Mouse (Mus musculus) adrenal gland, postnatal 10 days (tissue): ENCODE measurements around the gene Gnmt. TPM values are rescaled to one million over a fixed set of nuclear protein-coding genes. Genes with fewer than 3 reads are reported as not detected.
"Not testable (repeated sequence)": the region's sequence is repeated elsewhere in the genome, so short reads cannot be mapped to it uniquely, and the experiment has no call there.

ENCODE experiments used
- DNase-seq: peaks from one replicate; pipeline ENCODE4 v3.0.0; 2021; ENCODE audit warnings: mixed read lengths
- long read RNA-seq, 2 experiments: library from polyadenylated mRNA; stranded (forward); transcript quantifications; one replicate each; pipeline ENCODE4 v2.0.0; 2021
- total RNA-seq, 2 experiments: library from RNA; stranded (reverse); gene quantifications; 2 replicates each; pipeline ENCODE4 v1.2.3; 2021

Gnmt gene
- 10 to 100 TPM; 18.0 to 54.7 TPM for total RNA-seq
- long read RNA-seq, experiment 1, transcript Gnmt-201 (6 exons, 1,035 nt) = major isoform, 58 of 75 reads
- long read RNA-seq, experiment 1, partial matches to known transcripts = 3 of 75 reads
- long read RNA-seq, experiment 1, other reads (novel, unspliced or antisense) = 14 of 75 reads
- long read RNA-seq, experiment 2, transcript Gnmt-201 (6 exons, 1,035 nt) = major isoform, 5 of 7 reads
- long read RNA-seq, experiment 2, partial matches to known transcripts = 2 of 7 reads
- long read RNA-seq, experiment 2, other reads (novel, unspliced or antisense) = 0 of 7 reads

DNA sequence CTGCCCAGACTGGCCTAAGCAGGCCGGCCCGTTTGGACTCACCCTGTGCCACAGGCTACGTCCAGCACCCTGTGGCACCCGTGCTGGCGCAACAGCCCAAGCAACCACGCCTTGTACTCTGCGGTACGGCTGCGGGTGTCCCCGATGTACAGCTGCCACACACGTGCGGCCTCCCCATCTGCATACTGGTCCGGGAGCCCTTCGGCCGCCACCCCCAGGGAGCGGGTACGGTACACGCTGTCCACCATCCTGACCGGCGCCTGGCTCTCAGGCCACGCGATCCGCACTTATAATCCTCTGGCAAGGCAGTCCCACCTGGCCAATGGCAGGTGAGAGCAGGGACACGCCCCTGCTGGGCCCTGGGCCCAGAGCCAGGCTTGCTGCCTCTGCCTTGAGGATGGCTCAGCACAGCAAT lies at the start of gene Gnmt:
Gene Gnmt (minus strand): TSS at position 265 of the 415 bp plus-strand sequence.
- DNase-seq = peak; percentile 51

DNA sequence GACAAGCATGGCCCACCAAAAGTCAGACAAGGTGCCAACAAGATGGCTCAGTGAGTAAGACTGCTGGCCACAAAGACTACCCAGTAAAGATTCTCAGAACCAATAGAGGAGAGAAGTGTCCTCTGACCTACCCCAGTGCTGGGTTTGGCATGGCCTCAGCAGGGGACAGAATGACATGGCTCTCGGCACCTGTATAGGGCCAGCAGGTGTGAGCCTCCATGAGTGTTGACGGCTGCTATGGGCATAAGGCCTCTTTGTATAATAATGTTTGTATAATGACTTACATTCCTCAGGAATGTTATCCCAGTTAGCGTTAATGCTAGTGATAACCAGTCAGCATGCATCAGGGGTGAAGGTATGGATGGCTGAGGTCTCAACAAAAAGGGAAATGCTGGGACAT lies 47.1 kb upstream of the Gnmt start:
- no peak for DNase-seq

DNA sequence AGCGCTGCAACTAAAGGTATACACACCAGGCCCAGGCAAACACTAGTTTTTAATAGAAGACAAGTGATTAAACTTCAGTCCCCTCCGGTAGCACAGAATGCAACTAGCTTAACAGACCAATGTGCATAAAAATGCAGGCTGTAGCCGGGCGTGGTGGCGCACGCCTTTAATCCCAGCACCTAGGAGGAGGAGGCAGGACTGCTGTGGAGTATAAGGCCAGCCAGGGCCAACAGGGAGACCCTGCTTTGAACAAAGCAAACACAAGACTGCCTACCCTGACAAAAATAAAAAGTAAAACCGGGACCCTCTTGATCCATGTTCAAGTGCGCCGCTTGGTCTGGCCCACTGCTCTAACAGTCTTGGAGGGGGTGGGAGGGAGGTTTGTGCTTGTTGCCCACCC lies 46.1 kb upstream of the Gnmt start:
- DNase-seq = no peak

DNA sequence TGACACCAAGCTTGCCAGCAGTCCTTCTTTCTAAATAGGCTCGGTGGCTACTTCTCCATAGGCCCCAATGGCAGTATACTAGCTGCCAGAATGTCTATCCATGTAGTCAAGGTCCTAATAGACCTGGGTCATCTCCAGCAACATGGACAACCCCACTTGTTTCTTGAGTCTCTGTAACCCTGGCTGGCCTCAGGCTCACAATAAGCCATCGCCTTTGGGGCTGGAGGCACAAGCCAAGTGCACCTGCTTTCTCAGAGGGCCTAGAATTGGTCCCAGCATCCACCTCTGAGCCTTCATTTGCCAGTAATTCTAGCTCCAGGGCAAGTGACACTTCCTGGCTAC lies 45.1 kb upstream of the Gnmt start:
- no peak for DNase-seq

DNA sequence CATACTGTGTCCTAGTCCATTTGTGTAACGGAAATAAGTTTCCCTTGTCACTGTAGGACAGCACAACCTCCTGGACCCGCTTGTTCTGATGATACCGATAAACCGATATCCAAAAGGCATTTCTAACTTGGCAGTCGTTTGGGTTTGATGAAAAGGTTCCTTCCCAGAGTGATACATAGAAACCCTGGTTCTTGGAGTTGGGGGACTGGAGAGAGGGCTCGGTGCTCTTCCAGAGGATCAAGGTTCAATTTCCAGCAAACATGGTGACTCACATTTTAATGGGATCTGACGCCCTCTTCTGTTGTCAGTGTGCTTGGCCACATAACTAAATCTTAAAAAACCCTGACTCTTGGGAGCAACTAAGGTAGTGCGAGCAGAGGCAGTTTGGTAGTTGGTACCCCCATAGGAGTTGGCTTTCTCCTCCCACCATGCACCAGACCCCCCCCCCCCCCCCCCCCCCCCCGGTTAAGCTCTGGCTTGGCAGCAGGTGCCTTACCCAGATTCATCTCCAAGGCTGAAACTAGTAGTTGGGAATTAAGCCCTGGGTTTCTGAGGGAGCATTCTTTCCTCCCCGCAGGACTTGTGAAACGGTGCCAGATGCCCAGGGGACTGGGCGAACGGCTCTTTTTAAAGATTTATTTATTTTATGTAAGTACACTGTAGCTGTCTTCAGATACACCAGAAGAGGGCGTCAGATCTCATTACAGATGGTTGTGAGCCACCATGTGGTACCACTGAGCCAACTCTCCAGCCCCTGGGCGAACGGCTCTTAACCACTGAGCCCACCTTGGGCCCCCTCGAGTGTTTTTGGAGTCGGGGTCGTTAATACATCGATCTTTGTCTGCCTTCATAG lies 44.5 kb upstream of the Gnmt start:
- DNase-seq = peak; percentile 49

DNA sequence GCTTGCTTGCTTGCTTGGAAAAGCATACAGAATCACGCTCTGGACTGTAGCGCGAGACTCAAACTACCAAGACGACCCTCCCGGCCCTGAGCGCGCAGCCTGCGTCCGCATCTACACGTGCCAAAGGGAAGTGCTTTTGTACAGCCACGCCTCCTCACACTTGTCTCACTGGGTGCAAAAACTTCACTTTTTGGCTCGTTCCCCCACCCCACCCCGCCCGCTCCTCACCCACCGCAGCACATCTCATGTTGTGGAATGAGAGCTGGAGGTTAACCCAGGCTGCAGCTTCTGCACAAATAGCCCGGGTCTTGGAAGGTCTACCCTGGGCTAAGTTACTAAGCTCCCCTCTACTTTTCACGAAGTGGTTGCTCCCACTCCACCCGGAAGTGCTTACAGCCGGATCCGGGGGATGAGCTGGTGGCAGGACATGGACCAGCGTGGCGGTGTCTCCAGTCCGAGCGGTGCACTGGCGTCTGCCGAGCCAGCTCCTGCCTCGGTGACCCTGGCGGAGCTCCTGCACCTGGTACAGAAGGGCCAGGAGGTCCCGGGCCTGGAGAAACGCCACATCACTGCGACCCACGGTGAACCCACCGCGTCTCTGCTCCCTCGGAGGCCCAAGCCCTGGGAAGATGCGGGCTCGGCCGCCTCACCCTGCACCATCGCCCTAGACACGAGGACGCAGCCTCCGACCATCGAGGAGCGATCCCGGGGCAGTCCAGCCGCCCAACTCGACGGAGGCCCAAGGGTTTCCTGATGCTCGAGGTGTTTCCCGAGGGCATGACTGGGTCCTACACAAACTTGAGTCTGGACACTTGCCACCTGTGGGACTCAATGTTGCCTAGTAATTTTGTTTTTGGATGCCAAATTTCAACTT lies 43.7 kb upstream of the Gnmt start, which contains the start of gene 2310039H08Rik:
Gene 2310039H08Rik (plus strand): TSS at position 232 of the 874 bp plus-strand sequence.
- DNase-seq = peak; percentile 92

DNA sequence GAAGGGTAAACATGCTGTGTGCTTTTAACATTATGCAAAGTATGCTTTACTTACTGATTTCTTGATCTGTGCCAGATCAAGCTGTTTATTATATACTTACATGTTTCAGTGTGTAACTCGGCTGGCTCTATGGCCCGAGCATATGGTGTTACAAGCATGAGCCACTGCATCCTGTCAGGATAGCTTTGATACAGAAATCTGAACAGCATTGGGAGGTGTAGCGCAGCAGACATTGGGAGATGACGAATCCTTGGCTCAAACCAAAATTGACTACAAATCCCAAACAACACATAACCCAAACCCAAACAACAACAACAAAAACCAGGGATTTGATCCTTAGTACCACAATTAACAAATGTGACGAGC lies 43.1 kb upstream of the Gnmt start:
- DNase-seq = no peak

DNA sequence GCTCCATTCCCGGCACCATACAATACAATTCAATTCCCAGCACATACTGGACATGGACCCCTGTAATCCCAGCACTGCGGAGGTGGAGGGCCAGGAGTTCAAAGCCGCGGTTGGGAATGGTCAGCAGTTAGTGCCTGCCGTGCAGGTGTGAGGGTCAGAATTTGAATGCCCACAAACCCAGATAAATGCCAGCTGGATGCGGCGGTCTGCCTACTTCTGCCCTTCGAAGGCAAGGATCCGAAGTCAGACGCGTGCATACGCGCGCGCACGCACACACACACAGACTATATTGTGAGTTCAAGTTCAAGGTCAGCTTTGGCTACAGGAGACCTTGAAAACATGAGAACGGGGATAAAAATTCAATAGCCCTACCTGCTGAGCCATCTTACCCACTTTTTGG lies 42.6 kb upstream of the Gnmt start:
- DNase-seq = no peak

DNA sequence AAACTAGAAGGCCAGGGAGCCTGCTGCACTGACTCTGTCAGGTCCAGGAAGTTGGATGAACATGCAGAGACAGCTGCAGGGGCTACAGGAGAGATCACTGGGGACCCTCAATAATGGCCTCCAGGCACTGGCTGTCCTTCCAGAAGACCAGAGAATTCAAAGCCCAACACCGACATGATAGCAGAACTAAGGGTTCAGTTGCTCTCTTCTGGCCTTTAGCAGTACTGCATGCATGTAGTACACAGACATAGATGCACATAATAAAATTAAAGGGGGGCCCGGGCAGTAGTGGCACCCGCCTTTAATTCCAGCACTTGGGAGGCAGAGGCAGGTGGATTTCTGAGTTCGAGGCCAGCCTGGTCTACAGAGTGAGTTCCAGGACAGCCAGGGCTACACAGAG lies 42.1 kb upstream of the Gnmt start:
- no peak for DNase-seq

DNA sequence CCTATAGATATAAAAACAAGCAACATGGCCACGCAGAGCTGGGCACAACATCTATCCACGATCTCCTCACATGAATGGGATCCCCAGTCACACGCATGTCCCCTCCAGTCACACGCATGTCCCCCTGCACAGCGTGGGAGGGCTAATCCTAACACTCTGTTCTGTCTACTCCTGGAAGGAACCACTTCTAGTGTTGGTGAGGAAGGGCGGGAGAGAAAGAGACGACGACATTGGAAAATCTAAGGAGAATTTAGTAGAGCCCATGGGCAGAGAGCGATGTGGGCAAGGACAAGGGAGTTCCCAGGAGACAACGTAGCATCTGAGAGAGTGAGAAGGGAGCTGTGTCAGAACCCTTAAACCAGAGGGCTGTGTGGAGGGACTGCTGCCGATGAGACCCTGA lies 41.6 kb upstream of the Gnmt start:
- no peak for DNase-seq

DNA sequence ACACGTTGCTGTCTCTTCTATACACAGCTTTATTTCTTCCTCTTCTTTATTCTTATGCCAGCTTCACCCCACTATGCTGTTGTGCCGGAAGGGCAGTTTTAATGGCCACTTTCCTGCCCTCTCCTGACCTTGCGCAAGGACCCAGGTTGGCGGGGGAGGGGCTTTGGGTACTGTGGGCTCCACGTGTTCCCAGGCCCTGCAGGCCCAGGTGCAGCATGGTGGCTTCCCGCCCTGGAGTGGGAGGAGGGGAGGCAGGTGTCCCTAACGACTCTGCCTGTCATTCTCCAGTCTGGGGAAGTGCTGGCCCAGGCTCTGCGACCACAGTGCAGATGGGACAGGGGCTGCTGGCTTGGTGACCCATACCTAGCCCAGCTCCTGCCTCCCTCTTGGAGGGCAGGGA lies 38.9 kb upstream of the Gnmt start:
- DNase-seq = no peak

DNA sequence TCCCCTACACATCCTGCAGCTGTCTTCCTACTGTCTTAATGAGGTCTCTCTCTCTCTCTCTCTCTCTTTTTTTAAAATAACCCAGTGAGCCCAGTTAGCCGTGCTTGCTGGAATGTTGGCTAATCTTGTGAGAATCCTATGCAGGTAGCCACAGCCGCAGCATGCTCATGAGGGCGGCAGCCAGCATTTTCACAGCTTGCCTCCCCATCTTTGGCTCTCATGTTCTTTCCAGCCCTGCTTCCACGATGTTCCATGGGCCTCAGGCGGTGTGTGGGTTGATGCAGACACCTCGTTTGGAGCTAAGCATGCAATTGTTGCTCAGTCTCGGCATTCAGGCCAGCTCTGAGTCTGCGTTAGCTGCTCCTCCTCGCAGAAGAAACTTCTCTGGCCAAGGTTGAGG lies 35.9 kb upstream of the Gnmt start:
- not testable (repeated sequence) for DNase-seq

DNA sequence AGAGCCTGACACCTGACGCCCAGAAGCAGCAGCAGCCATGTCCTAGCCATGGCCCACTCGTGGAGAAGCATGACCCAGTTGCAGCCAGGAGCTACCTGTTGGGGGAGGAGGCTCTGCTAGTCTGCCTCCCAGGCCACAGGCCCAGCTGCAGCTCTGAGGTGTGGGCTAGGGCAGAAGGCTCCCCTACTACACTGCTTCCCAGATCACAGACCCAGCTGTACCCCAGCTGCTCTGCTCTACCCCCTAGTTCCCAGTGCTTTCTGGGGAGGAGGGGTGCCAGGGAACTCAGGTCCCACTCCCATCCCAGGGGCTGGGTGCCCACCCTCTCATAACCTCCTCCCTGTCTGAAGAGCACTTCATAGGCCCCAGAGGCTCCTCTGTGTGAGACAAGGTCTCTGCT lies 34.6 kb upstream of the Gnmt start, which contains the start of gene Ptcra:
Gene Ptcra (minus strand): TSS at position 169 of the 400 bp plus-strand sequence.
- no peak for DNase-seq

DNA sequence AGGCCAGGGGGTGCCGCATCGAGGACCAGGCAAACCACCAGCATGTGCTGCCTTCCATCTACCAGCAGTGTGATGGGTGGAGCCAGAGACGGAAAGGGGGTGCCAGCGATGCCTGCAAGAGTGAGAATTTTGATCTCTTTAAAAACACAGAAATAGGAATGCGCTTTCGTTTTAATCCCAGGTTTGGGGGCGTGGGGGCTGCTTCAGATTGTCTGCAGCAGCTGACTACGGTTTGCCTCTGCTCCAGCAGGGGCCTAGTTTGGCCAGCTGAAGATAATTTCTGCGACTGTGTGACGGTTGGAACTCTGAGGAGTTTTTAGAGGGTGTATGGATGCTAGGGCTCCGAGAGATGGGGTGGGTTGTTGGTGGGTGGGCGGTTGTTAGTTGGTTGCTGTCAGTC lies 29.8 kb upstream of the Gnmt start:
- no peak for DNase-seq

DNA sequence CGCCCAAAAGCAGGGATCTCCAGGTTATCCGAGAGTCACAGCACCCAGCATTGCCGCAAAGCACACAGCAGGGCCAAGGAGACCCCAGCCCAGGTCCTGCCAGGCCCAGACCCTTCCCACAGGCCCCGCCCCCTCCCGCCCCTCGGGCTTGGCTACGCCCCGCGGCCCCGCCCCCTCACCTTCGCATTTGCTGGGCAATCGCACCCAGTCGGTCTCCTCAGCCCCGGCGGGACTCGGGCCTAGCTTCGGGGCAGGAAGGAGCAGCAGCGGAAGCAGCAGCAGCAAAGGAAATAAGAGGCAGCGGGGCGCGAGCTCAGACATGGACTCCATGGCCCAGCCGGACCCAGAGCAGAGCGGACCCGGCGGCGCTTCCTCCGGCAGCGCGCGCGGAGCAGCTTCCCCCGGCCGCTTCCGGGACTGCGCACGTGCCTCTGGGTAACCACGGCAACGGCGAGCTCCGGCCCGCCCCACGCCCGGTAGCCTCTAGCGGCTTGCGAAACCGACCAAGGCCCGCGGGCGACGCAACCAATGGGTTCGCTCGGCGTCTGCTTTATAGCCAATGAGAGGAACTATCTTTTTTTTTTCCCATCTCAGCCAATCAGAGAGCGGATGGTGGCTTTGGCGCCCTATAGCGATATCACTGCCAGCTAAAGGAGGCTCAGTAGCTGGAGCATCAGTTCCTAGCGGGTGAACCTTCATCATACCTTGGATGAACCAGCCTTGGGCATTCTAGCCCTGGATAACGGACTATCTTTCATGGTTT lies 23.0 kb upstream of the Gnmt start, which contains the start of gene Cnpy3:
Gene Cnpy3 (minus strand): TSS at position 421 of the 763 bp plus-strand sequence.
- DNase-seq = peak; percentile 98

DNA sequence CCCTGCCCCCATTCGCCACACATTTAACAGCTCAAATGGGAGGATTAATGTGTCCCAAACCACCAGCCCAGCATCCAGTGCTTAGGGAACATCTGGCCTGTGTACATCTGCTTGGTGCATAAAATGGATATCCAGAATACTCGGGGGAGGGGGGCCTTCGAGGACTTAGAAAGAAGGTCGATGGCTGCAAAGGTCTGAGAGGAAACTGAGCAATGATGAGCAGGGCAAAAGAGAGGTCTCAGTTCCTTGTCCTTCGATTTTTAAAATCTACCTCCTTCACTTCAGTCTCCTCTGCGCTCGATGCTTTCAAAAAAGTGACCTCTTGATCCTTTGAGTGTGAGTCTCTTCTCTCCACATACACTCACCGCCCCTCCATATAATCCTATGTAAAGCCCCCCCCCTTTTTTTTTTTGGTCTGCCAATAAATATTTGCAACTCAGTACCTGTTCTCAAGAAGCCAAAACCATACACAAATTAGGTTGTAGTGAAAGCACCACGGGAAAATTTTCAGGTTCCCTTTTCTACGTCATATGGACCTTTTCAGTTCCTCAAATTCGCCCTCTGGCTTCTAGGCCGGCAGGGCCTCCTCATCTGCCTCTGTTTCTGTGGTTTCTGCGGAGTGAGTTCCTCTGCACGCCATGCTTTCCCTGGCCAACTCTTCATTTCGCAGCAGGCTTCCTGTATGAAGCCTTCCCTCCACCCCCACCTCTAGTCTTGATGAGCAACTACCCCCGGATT lies 22.3 kb upstream of the Gnmt start:
- no peak for DNase-seq

DNA sequence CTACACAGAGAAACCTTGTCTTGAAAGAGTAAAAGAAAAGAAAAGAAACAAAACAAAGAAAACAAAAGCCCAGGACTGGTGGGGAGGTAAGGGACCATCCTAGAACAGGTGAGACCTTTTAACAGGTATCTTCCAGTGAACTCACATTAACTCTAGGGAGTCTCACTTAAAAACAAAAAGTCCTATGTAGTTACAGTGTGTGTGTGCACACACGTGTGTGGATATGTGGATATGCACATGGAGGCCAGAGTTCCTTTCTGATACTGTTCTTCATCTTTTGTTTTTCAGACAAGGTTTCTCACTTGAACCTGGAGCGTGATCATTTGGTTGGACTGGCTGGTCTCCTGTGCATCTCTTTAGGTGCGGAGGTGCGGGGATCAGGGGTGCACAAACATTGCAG lies 21.6 kb upstream of the Gnmt start:
- no peak for DNase-seq

DNA sequence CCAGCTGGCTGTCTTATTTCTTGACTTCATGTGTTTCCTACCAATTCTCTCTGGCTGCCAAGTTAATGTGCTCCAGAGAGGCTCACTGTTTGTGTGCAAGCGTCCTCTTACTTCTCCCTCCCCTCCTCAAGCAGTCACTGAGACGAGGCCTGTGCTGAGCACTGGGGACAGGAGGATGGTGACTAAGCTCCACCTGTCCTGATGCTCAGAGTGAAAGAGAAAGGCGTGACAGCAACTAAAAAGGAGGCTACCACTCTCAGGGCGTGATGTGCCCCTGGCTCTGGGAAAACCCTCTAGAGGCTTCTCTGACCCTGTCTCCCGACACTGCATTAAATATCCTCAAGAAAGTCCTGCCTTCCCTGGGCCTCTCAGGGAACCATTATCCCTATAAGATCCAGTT lies 20.3 kb upstream of the Gnmt start:
- DNase-seq = no peak

DNA sequence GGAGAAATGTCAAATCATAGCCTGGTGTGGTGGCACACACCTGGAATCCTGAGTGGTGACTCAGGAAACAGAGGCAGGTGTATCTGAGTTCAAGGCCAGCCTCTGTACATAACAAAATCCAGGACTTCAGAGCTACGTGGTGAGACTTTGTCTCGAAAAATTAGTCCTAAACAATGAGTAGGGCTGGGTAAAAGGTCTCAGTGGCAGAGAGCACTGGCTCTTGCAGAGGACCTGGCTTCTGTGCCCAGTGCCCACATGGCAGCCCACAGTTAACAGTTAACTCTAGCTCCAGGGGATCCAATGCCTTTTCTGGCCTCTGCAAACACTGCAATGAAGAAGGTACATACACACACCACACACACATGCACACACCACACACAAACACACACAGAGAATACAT lies 18.8 kb upstream of the Gnmt start:
- DNase-seq = no peak

DNA sequence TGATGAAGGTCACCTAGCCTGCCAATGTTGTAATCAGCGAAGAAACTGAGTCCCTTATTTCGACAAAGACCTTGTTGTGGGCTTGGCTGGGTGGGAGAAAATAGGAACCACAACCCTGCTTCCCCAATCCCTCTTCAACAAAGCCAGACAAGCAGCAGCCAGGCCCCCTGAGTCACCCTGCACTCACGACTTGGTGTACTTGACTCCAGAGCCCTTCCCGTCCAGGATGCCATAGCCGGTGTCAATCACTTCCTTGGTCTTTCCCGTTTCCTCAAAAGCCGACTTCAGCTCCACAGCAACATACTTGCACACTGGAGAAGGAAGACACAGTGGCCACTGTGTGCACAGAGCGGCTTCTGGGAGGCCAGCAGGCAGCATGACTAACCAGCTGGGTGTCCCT lies 18.3 kb upstream of the Gnmt start:
- DNase-seq = no peak

DNA sequence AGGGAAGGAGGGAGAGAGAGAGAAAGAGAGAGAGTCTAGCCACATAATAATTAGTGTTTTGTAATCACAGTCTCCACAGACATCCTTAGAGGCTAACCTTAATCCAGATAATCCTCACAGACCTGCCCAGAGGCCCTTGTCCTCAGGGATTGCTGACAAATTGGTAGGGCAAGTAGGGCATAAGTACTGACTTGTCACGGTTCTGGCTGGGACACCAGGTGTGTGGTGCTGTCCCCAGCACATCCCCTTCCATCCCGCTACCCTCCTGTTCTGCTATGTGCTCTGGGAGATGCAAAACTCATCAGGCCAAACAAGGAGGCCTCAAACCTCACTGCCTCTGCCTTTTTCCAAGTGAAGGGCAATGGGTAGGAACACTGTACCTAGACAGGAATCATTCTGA lies 16.5 kb upstream of the Gnmt start:
- DNase-seq = no peak
